Mouse (Mus musculus) gastrocnemius, postnatal 14 days (tissue): ENCODE measurements around the gene Dlg2. TPM values are rescaled to one million over a fixed set of nuclear protein-coding genes. Genes with fewer than 3 reads are reported as not detected.

Experiments used
- DNase-seq: peaks from one replicate; pipeline ENCODE4 v3.0.0; 2021; ENCODE audit warnings: mixed read lengths
- intact Hi-C: fragments of 180-260 bp; cut with DNase I; formaldehyde crosslinking; loops from one replicate; pipeline ENCODE4 v1.15.1; 2025; ENCODE audit warnings: low total_unique reads
- total RNA-seq, 2 experiments: library from RNA; stranded (reverse); gene quantifications; 2 replicates each; pipeline ENCODE4 v1.2.3; 2021

Gene Dlg2
- total RNA-seq, 2 experiments from 2014 or later, result 0.51 to 0.69 TPM

DNA sequence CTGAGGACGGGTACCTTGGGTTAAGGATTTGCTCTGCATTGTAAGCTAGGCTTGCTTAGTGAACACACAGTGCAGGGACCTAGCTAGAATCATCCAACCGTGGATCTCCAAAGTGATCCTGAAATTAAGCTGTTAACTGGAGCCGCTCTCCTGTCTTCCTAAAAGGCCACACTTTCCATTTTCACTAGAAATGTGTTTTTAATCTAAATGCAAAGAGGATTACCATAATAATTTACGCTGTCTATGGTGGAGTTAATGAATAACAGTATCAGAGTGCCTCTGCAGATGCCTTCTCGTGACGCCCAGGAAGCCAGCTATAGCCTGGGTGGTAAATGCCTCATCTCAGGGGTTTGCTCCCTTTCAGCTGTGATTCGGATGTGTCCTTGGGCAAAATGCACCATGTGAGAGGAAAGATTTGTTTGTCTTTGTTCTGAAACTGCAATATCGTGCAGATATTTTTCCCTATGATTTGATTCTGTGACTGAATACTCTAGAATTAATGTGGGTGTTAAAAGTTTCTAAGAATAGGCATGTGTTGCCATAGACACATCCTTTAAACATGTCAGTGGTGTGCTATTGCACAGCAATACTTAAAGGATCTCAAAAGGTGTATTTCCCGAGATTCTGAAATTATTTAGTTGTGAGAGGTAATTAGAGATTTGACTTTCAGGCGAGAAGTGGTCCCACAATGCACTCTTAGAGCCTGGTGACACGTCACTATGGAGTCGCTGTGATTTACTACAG is 587.0 kb downstream of the Dlg2 start:
- no peak for DNase-seq
- intact Hi-C loops, result no loop called here

GRCm38 (mm10) chr7:91071751-91072707 is 595.6 kb downstream of the Dlg2 start:
- intact Hi-C loops, result no loop called here

GRCm38 (mm10) chr7:91086071-91086470 is 609.6 kb downstream of the Dlg2 start:
- no peak for DNase-seq
- intact Hi-C loops, result no loop called here

More at GRCm38 (mm10) chr7:91071751-91072707, 595.6 kb downstream of the Dlg2 start:
- DNase-seq, result no peak

- intact Hi-C loops, result no loop called here
- no peak for DNase-seq
These were observed 612.9 kb downstream of the Dlg2 start for GRCm38 (mm10) chr7:91089211-91089930.

DNA sequence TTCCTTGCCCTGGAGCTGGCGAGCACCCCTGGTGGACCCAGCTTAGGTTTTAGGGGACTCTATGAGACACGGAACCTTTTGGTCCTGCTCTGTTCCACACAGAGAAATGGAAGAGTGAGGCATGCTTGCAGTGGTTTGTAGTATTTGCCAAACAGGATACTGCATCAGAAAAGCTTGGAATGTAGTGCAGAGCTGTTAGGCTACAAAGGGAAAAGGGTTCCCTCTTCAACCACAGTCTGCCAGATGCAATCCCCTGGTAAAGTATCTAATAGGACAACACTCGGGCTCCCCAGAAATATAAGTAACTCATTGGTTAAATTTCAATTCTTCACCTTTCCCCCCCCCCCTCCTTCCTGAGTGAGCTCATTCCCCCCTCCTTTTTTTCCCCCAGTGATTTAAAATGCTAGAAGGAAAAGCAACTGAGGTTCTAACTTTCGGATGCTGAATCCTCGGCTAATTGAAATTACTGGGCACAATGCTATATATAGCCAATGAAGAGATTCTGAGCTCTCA is 613.9 kb downstream of the Dlg2 start:
- no peak for DNase-seq
- intact Hi-C loops, result no loop called here

DNA sequence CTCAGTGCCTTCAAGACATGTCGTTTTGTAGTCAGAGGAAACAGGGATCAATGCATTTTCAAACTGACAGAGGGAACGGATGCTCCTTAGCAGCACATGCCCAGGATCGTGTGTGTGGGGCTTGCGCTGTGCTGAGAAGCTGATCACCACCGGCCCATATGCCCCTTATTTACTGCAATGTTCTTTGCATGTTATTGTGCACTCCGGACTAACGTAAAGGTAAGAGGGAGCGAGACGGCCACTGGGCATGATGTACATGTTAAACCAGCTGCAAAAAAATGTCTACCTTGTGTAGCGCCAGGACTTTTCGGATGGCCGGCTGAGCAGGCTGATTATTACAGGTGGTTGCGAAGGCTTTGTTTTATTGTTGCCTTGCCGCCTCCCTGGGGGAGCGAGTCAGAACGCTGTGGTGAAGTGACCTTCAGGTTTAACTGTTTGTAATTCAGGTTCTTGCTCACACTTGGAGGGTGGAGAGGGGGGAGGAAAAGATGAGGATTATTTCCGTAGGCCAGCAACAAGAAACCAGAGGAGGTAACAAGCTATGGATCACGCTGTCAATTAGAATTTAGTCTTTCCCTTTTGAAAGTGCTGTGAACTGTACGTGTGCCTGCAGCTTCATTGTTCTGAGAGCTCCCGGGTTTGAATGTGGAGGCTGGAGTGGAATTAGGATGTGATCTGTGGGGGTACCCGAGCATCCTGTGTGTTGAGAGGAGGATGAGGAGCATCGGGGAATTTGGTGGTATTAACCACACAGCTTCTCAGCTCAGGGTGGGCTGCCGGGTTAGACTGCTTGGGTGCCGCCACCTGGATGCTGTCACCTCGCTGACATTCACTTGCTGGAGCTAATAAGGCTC is 614.6 kb downstream of the Dlg2 start:
- intact Hi-C loops, result no loop called here
- no peak for DNase-seq

GRCm38 (mm10) chr7:91096467-91096866 is 620.0 kb downstream of the Dlg2 start:
- intact Hi-C loops, result no loop called here
- DNase-seq, result no peak

DNA sequence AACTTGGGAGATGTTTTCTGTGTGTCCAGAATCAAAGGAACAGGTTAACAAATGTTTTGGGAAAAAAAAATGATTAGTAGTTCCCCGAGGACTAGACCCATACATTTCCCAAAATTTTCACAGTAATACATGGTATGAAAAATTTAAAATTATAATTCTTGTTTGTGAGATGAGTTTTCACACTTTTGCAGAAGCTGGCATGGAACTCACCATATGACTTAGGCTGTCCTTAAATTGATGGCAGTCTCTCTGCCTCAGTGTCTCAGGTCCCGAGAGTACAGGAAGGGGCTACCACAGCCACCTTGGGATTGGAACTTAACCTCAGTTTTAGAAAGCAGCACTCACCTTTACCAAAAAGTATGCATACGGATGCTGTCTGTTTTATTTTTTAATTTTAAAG is 622.0 kb downstream of the Dlg2 start:
- DNase-seq, result no peak
- intact Hi-C loops, result no loop called here

- intact Hi-C loops, result no loop called here
These were observed 633.1 kb downstream of the Dlg2 start for GRCm38 (mm10) chr7:91109575-91109974.

DNA sequence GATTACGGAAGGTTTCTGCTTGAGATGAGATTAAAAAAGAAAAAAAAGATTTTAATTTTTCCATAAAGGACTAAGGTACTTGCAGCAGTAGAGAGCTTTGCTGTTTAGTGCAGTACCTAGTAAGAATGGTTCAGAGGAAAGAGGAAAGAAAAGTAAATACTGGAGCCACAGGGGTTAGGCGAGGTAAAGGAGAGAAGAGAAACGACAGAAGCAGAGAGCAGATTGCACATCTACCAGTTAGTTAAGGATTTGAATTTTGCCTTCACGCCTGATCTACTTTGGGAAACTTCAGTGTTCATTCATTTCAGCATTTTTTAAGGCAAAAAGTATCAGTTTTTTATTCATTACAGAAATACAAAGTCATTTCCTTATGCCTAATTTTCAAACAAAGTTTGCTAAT is 655.7 kb downstream of the Dlg2 start:
- no peak for DNase-seq
- intact Hi-C loops, result no loop called here

More at GRCm38 (mm10) chr7:91109575-91109974, 633.1 kb downstream of the Dlg2 start:
- no peak for DNase-seq

DNA sequence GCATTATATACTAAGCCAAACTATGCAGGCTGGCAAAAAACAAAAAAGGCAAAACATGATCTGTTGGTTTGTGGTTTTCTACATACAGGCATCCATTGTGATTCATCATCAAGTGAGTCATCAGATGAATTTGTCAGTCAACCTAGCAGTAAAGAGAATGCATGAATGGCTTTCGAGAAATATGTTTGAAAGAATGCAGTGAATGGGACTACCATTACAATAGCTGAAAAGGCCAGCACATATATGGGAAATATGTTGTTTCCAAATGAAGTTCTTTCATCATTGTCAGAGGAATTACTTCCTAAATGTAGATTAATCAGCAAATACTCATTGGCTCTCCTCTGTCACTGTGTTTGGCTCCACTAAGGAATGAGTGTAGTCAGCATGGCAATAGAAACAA is 677.6 kb downstream of the Dlg2 start:
- intact Hi-C loops, result no loop called here
- no peak for DNase-seq

GRCm38 (mm10) chr7:91159144-91159543 is 682.7 kb downstream of the Dlg2 start:
- intact Hi-C loops, result no loop called here
- DNase-seq, result no peak

- intact Hi-C loops, result no loop called here
- no peak for DNase-seq
These were observed 685.2 kb downstream of the Dlg2 start for GRCm38 (mm10) chr7:91161643-91162175.

DNA sequence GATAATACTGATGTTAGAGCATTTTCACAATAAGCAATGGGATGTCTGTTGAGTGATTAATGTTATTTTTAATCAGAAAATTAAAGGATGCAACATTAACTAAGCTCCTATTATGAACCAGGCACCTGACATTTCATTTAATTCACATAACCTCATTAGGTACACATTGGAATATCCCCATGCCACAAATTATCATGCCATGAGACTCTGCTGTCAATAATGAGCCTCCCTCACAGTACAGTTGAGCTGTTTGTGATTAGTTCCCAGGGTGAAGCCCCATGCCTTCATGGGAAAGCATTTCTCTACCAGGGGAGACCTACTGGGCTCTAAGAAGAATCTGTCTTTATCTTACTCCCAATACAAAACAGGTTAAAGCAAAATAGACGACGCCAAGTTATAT is 697.1 kb downstream of the Dlg2 start:
- intact Hi-C loops, result no loop called here
- no peak for DNase-seq

DNA sequence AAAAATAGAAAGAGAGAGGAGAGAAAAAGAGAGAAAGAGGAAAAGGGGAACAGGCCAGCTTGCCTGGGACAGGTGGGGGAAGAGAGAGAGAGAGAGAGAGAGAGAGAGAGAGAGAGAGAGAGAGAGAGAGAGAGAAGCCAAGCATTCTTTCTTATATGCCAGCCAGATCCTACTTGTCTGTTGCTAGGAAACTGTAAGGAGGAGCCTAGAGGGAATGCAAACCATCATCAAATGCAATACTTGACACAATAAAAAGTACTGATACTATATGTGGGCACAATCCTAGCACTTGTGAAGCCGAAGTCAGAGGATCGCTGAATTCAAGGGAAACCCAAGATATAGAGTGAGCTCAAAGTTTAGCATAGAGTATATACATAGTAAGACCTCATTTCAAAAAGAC is 711.7 kb downstream of the Dlg2 start:
- intact Hi-C loops, result no loop called here
- DNase-seq, result no peak

GRCm38 (mm10) chr7:91199372-91199771 is 722.9 kb downstream of the Dlg2 start:
- DNase-seq, result no peak
- intact Hi-C loops, result no loop called here

- intact Hi-C loops, result no loop called here
- DNase-seq, result no peak
These were observed 731.8 kb downstream of the Dlg2 start for GRCm38 (mm10) chr7:91208083-91208852.

GRCm38 (mm10) chr7:91208973-91209372 is 732.5 kb downstream of the Dlg2 start:
- intact Hi-C loops, result no loop called here
- no peak for DNase-seq
